Mouse (Mus musculus) G1E (cell line): ENCODE data around the gene Doc2a.

Experiments used
- CTCF ChIP-seq: IDR thresholded peaks from 2 replicates; pipeline ENCODE4 v1.5.1; 2012; ENCODE audit warnings: low read depth, low read length, inconsistent platforms, mixed read lengths
- GATA1 ChIP-seq: IDR thresholded peaks from 2 replicates; pipeline ENCODE4 v1.6.1; 2012; ENCODE audit warnings: borderline replicate concordance, low read length, inconsistent platforms, mixed read lengths
- POLR2AphosphoS5 ChIP-seq: IDR thresholded peaks from 2 replicates; pipeline ENCODE4 v1.6.1; 2012; ENCODE audit warnings: low read depth, low read length, inconsistent platforms; ENCODE audit not compliant: insufficient replicate concordance
- TAL1 ChIP-seq: conservative IDR thresholded peaks from 2 replicates; pipeline ENCODE4 v1.6.1; 2012; ENCODE audit warnings: low read depth, low read length, inconsistent platforms, mixed read lengths

- TF ChIP-seq TAL1 (no peak), CTCF (no peak), GATA1 (no peak), POLR2AphosphoS5 (peak; percentile 86; the same call in 1 of the 2 replicates)
Measured at GRCm38 (mm10) chr7:126850161-126850560, 2.9 kb downstream of the Doc2a start.
